Mouse (Mus musculus) spleen, postnatal 10 days (tissue): Measurements from ENCODE around the gene Pmpca.

Experiments used
- DNase-seq, 2 experiments: peaks; one replicate each; pipeline ENCODE4 v3.0.0; 2021 to 2022; ENCODE audit warnings: low spot score in 2 of 2

The Pmpca gene

DNA sequence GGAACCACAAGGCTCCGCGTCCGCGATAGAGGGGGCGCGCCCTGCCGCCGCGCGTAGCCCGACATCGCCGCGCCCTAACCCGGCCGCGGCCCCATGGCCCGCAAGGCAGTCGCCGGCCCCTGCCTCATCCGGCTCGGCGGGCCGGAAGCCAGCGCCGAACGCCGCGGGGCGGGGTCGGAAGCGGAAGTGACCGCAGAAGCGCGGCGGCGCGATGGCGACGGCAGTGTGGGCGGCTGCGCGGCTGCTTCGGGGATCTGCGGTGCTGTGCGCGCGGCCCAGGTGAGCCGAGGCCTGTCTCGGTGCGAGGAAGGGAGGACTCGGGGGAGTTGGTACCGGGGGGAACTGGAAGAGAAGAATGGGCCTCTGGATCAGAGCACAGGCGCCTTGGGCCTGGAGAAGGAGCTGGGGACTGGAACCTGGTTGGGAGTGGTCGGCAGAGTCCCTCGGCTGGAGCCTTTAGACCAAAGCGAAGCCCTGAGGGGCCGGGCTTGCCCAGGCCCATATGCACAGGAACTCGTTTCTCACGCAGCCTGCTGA, at the start of gene Pmpca, which contains the start of gene Entr1:
Gene Pmpca, plus strand, starts transcription at position 186 of the 537 bp plus-strand sequence.
Gene Entr1, minus strand, starts transcription at position 163 of the 537 bp plus-strand sequence.
- peak; percentile 77 to 89 for DNase-seq

GRCm38 (mm10) chr2:26341510-26341981, 47.6 kb upstream of the Pmpca start:
- DNase-seq, result no peak

DNA sequence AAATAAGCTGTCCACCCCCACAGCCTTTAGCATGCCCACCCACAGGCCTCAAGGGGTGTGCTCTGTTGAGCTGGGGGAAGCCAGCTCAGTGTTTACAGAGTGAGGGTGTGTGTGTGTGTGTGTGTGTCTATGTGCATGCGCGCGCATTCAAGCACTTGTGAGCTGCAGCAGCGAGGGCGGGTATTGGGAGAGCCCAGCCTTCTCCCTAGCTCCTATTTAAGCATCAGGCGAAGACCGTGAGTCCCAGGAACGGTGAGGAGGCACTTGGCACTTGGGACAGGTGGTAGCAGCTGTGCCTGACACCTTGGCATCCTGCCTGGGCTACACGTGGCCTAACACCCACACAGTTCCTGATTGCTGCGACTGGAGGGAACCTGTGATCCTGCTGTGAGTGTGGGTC, 47.1 kb upstream of the Pmpca start:
- no peak for DNase-seq

- DNase-seq, result no peak
Observed at GRCm38 (mm10) chr2:26342609-26343490, 46.3 kb upstream of the Pmpca start.

GRCm38 (mm10) chr2:26348241-26348640, 40.9 kb upstream of the Pmpca start:
- no peak for DNase-seq

DNA sequence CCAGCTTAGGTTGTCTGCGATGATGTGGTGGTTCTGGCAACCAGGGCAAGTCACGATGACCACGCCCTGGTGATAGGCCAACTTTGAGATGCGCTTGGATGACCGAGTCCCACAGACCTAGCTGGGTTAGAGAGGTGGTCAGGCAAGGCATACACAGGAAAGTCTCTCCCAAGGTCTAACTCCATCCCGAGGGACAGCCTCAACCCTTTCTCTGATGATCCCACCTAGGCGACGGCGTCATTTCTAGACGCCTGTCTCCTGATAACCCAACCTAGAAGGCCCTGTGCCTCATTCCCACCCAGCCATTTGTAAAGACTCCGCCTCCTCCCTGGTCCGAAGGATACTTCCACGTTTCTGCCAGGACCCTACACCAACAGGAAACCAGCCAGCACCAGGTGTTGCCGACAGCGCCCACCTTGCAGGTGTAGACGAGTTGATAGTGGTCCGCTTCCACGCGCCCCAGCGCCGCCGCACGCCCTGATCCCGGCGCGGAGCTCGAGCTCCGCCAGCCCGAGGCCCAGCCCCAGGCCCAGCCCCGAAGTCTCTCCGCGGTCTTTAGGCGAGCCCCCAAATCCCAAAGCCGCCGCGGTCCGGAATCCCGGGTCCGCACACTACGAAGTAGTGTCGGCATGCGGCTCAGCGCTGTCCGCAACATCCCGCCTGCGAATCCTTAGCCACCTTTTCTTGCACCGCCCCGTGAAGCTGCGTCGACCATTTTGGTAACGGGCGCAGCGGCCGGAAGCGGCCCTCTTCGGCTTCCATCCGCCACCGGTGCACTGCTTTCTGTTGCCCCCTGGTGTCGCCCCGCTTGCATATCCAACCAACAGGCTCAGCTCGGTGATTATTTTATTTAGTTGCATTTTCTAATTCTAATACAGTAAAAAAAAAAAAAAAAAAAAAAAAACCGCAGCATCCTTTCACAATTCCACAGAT, 37.5 kb upstream of the Pmpca start, which contains the start of gene Dnlz:
Gene Dnlz, minus strand, starts transcription at position 753 of the 933 bp plus-strand sequence.
- peak; percentile 85 to 94 for DNase-seq

DNA sequence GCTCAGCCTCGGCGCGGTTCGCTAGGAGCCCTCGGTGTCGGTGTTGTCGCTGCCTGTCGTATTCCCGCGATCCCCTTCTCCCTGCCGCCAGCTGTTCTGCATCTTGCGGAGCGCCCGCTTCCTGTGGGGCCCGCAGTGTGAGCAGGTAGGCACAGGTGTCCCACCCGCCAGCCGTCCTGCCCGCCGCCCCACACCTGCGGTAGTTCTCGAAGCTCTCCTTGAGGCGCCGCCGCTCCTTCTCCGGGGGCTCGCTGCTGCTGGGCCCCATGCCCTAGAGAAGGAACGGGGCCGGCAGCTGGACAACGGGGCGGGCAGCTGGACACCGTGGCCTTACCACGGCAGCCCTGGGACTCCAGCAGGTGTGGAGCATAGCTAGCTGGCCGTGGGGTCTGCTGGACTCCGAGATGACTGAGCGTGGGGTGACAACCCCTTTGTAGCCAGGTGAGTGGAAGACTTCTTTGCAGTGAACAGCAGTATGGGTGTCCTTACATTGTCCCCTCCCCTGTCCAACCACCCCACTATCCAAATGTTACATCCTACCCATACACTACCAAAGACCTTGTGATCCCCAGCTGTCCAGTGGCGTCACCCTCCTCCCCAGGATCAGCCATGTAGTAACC, 36.7 kb upstream of the Pmpca start:
- peak in 1 of 2 experiments; percentile 49 for DNase-seq

DNA sequence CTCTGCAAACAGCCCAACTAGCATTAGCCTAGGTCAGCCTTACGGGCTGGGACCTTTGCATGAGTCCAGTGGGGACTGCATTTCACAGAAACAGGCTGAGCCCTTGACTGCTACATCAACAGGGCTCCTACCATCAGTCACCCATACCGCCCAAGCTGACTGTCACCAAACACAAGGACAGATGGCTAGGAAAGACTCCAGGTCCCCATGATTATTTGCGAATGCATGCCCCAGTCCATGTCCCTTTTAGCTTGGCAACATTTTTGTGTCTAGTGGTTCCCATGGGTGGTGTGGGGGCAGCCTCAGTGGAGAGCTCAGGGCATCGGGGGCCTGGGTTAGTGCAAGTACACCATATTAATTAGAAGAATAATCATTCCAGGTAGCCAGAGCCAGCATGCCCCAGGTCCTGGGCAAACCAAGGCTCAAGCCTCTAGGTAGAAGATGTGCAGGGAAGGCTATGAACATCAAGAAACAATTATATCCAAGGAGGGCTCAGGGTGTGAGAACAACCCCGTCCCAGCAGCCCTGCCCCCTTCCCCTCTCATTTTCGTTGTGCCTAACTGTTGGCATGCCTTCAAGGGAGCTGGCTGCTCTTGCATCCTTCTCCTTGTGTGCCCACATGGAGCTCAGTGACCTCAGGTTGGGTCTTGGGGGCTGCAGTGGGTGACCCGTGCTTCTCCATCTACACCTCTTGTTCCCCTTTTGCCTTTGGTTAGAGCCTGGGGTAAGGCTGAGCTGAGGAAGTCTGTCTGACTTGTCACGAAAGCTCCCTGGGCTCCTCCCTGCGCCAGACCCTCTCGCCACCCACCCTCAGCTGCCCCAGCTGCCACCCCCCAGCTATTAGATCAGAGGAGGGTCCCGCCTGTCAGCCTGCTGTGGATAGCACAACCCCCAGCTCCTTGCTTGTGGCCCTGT, 35.8 kb upstream of the Pmpca start:
- no peak for DNase-seq

DNA sequence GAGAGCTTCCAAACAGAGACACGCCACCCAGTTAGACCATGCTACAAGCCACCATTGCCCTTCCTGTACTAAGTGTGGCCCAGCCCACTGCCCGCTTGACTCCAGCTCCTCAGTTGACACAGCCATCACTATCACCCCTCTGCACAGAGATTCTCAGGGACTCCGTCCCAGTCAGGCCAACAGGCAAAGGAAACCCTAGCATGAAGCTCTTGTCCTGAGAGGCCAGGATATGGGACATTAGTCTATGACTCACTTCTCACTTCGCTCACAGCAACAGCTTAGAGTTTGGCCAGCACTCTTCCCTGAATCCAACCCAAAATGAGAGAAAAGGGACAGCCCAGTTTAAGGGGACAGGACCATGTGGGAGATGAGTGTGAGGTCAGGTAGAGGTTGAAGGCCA, 34.7 kb upstream of the Pmpca start:
- no peak for DNase-seq

DNA sequence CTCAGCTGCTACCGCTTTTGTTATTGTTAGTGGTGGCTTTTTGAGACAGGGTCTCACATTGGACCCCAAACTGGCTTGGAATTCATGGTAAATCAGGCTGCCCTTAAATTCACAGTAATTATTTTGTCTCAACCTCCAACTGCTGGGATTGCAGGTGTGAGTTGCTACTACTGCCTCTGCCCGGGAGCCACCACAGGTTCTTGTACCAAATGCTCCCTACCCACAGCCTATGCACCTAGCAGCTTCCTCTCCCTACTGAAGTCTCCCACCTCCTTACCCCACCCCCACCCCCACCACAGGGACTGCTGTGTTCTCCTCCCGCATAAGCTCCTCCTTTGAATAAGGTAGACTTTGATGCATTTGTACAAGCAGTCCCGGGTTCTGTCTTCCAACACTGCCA, 32.9 kb upstream of the Pmpca start:
- no peak for DNase-seq

DNA sequence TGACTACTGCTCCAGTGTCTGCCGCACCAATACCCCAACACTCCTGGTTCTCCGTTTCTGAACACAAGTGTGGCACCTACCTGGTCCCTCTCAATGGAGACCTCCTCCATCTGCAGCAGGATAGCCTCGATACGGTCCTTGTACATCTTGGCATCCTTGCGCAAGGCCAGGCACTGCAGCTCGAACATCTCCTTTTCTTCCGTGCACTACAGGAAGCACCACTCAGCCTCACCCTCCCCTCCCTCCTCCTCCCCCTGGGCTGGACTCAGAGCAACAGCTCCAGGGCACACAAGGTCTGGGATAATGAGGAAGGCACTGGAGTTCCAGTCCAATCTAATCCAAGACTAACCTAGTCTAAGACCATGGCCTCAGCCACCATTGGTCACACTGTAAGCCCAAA, 32.5 kb upstream of the Pmpca start:
- no peak for DNase-seq

- no peak for DNase-seq
Observed at GRCm38 (mm10) chr2:26357484-26357883, 31.7 kb upstream of the Pmpca start.

GRCm38 (mm10) chr2:26358667-26359320, 30.3 kb upstream of the Pmpca start:
- no peak for DNase-seq

- no peak for DNase-seq
Observed at GRCm38 (mm10) chr2:26359983-26360382, 29.2 kb upstream of the Pmpca start.

DNA sequence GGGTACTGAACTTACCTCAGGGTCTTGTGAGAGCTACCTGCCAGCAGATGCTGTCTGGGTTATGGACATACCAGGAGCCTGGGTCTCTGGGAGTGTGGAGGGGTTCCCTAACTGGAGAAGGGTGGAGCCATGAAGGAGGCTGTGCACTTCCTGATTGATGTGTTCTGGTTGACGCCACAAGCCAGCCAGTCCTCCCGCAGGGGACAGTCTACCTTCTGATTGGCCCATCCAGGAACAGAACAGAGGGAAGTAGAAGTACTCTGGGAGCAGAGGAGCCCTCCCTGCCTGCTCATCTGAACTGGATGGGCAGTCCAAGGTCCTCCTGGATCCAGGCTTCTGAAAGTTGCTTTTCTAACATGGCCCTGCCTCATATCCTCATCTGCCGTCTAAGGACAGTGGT, 28.4 kb upstream of the Pmpca start, which contains the start of gene Card9:
Gene Card9, minus strand, starts transcription at position 147 of the 400 bp plus-strand sequence.
- no peak for DNase-seq

- no peak for DNase-seq
Observed at GRCm38 (mm10) chr2:26362991-26363390, 26.1 kb upstream of the Pmpca start.

DNA sequence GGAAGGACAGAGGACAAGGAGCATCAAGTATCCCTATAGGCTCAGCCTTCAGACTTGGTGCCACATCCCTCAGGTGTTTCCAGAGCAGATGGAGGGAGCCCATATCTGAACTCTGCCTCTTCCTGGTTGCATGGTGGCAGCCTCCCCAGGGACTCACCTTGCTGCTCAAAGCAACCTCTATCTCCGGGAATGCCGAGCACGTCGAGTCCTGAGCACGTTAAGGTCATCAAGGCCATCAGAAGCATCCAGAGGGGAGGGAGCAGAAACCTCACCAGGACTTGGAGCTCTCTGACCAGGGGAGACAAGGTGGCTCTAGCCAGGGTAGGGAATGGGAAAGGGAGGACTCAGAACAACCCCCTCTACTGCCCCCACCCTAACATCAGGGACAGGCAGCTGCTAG, 25.7 kb upstream of the Pmpca start:
- no peak for DNase-seq

DNA sequence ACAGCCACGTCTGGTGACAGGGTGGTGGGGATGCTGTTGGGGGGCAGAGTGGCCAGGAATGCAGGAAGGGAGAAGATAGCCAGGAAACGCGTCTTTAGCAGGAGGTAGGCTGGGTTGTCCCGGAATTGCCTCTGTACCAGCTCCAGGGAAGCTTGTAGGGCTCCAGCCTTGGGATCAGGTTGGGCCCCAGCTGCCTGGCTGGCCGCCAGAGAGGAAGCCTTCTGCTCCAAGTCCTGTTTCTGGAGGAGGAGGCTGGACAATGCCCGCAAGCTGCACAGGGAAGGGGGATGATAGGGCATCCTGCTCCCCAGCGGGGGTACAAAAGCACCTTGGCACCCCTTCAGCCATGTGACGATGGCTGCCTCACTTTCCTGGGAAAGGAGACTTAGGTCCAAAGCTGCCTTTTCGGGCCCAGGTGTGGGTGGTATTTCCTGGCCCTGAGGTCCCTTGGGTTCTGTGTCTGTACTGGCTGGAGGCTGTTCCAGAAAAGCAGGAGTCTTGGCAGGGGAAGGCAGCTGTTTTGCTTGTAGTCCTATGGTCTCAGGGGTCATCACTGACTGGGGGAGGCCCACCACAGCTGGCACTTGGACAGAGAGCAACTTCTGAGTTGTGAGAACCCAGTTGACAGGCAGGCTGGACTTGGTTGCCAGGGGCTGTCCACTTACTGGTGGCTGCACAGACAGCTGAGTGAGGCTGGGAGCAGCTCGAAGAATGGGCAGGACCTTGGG, 24.2 kb upstream of the Pmpca start:
- peak in 1 of 2 experiments; percentile 37 for DNase-seq

DNA sequence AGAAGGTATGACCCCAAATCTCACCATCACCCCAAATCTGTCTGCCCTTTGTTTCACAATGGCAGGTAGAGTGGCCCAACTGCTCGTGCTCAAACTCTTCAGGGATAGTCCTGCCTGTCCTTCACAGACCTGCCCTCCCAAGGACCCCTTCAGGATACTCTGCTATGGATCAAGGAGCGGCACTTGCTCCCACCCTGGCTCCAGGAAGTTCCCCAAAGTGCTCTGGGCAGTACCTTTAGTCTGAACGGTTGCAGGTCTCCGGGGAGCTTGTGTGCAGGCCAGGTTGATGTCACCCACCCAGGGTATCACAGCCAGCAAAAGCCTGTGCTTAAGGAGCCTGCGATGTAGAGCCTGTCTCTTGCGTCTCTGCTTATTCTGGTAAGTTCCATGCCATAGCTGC, 21.2 kb upstream of the Pmpca start:
- no peak for DNase-seq
